Mouse (Mus musculus) MEL (cell line): ENCODE measurements around the gene Gm49486. TPM values are rescaled to one million over a fixed set of nuclear protein-coding genes. Genes with fewer than 3 reads are reported as not detected.

Experiments
- DNase-seq: peaks from one replicate; pipeline ENCODE4 v3.0.0; 2011; ENCODE audit warnings: low read depth, low spot score
- H3K27ac ChIP-seq: 2 replicates; pipeline ENCODE4 v1.5.1; 2012; ENCODE audit warnings: low read depth, mild to moderate bottlenecking, control low read depth, low read length, moderate library complexity; ENCODE audit not compliant: control insufficient read depth
- H3K27me3 ChIP-seq, 2 experiments: fragments of 150-350 bp in 1 of 2; sonication (generic) in 1 of 2; 2 replicates each; pipeline ENCODE4 v1.6.1; 2012; ENCODE audit warnings: low read length in 2 of 2, mild to moderate bottlenecking in 2 of 2, improper control_type of control experiment in 1 of 2, moderate library complexity in 1 of 2; ENCODE audit not compliant: insufficient read depth in 2 of 2, control insufficient read depth in 1 of 2
- H3K36me3 ChIP-seq, 2 experiments: 2 replicates each; pipeline ENCODE4 v1.6.1; 2012 to 2014; ENCODE audit warnings: low read length in 2 of 2, improper control_type of control experiment in 1 of 2, inconsistent platforms in 1 of 2, mild to moderate bottlenecking in 1 of 2; ENCODE audit not compliant: insufficient read depth in 2 of 2, control insufficient read depth in 1 of 2
- H3K4me1 ChIP-seq, 2 experiments: fragments of 150-350 bp in 1 of 2; sonication (generic) in 1 of 2; 2 replicates each; pipeline ENCODE4 v1.6.1; 2012; ENCODE audit warnings: low read length in 2 of 2, improper control_type of control experiment in 1 of 2, mild to moderate bottlenecking in 1 of 2; ENCODE audit not compliant: insufficient read depth in 2 of 2, control insufficient read depth in 1 of 2
- H3K4me3 ChIP-seq, 2 experiments: fragments of 150-350 bp in 1 of 2; sonication (generic) in 1 of 2; 2 replicates each; pipeline ENCODE4 v1.5.1; 2012; ENCODE audit warnings: low read depth in 2 of 2, low read length in 2 of 2, mild to moderate bottlenecking in 2 of 2, moderate library complexity in 2 of 2, control low read depth in 1 of 2, improper control_type of control experiment in 1 of 2; ENCODE audit not compliant: control insufficient read depth in 1 of 2, insufficient read depth in 1 of 2
- H3K79me2 ChIP-seq: 2 replicates; pipeline ENCODE4 v1.6.1; 2012; ENCODE audit warnings: mild to moderate bottlenecking, low read length, moderate library complexity; ENCODE audit not compliant: control insufficient read depth, poor library complexity, insufficient read depth
- H3K9ac ChIP-seq: 2 replicates; pipeline ENCODE4 v1.6.1; 2012; ENCODE audit warnings: low read depth, mild to moderate bottlenecking, control low read depth, low read length, moderate library complexity; ENCODE audit not compliant: control insufficient read depth, poor library complexity, severe bottlenecking
- H3K9me3 ChIP-seq: fragments of 150-350 bp; sonication (generic); replicated peaks from 2 replicates; pipeline ENCODE4 v1.6.1; 2012; ENCODE audit warnings: mild to moderate bottlenecking, low read length, improper control_type of control experiment, moderate library complexity; ENCODE audit not compliant: insufficient read depth
- CTCF ChIP-seq, 3 experiments: IDR thresholded peaks in 2 of 3; conservative IDR thresholded peaks in 1 of 3; 2 replicates each; pipeline ENCODE4 v1.5.1; 2011 to 2012; ENCODE audit warnings: low read length in 3 of 3, low read depth in 2 of 3, mild to moderate bottlenecking in 2 of 3, improper control_type of control experiment in 1 of 3, inconsistent platforms in 1 of 3, mixed read lengths in 1 of 3, moderate library complexity in 1 of 3; ENCODE audit not compliant: control insufficient read depth in 1 of 3, insufficient read depth in 1 of 3, poor library complexity in 1 of 3, severe bottlenecking in 1 of 3
- ETS1 ChIP-seq: IDR thresholded peaks from 2 replicates; pipeline ENCODE4 v1.6.1; 2012; ENCODE audit warnings: low read depth, mild to moderate bottlenecking, inconsistent platforms, low read length, improper control_type of control experiment, moderate library complexity
- GABPA ChIP-seq: IDR thresholded peaks from 2 replicates; pipeline ENCODE4 v1.6.1; 2012; ENCODE audit warnings: low read depth, mild to moderate bottlenecking, inconsistent platforms, low read length, improper control_type of control experiment, moderate library complexity
- GATA1 ChIP-seq: IDR thresholded peaks from 2 replicates; pipeline ENCODE4 v1.6.1; 2011; ENCODE audit warnings: low read depth, low read length, improper control_type of control experiment
- JUND ChIP-seq: IDR thresholded peaks from 2 replicates; pipeline ENCODE4 v1.6.1; 2011; ENCODE audit warnings: low read depth, mild to moderate bottlenecking, improper control_type of control experiment, low read length
- MAX ChIP-seq: IDR thresholded peaks from 2 replicates; pipeline ENCODE4 v1.6.1; 2011; ENCODE audit warnings: low read length, improper control_type of control experiment
- MEF2A ChIP-seq: IDR thresholded peaks from 2 replicates; pipeline ENCODE4 v1.6.1; 2014; ENCODE audit warnings: low read depth, mild to moderate bottlenecking, inconsistent platforms, low read length, improper control_type of control experiment; ENCODE audit not compliant: poor library complexity, insufficient replicate concordance, severe bottlenecking; ENCODE audit errors: extremely low read depth
- MXI1 ChIP-seq: IDR thresholded peaks from 2 replicates; pipeline ENCODE4 v1.6.1; 2011; ENCODE audit warnings: mild to moderate bottlenecking, low read depth, low read length, improper control_type of control experiment
- MYB ChIP-seq: IDR thresholded peaks from 2 replicates; pipeline ENCODE4 v1.6.1; 2011; ENCODE audit warnings: mild to moderate bottlenecking, low read depth, low read length, improper control_type of control experiment
- MYC ChIP-seq: IDR thresholded peaks from 2 replicates; pipeline ENCODE4 v1.6.1; 2011; ENCODE audit warnings: low read depth, mild to moderate bottlenecking, low read length, improper control_type of control experiment, moderate library complexity
- NELFE ChIP-seq: IDR thresholded peaks from 2 replicates; pipeline ENCODE4 v1.6.1; 2011; ENCODE audit warnings: low read depth, low read length, improper control_type of control experiment
- NRF1 ChIP-seq: IDR thresholded peaks from 2 replicates; pipeline ENCODE4 v1.6.1; 2014; ENCODE audit warnings: low read depth, mild to moderate bottlenecking, inconsistent platforms, low read length, improper control_type of control experiment, moderate library complexity; ENCODE audit not compliant: poor library complexity, insufficient read depth, severe bottlenecking
- POLR2A ChIP-seq, 2 experiments: IDR thresholded peaks; 2 replicates each; pipeline ENCODE4 v1.6.1; 2011 to 2012; ENCODE audit warnings: low read length in 2 of 2, mild to moderate bottlenecking in 2 of 2, control low read depth in 1 of 2, improper control_type of control experiment in 1 of 2, low read depth in 1 of 2, moderate library complexity in 1 of 2; ENCODE audit not compliant: control insufficient read depth in 1 of 2, insufficient read depth in 1 of 2, poor library complexity in 1 of 2
- POLR2AphosphoS2 ChIP-seq: IDR thresholded peaks from 2 replicates; pipeline ENCODE4 v1.6.1; 2011; ENCODE audit warnings: low read length, improper control_type of control experiment
- POLR2AphosphoS5 ChIP-seq: IDR thresholded peaks from 2 replicates; pipeline ENCODE4 v1.6.1; 2012; ENCODE audit warnings: low read depth, borderline replicate concordance, mild to moderate bottlenecking, inconsistent platforms, low read length, moderate library complexity, mixed read lengths
- RAD21 ChIP-seq: IDR thresholded peaks from 2 replicates; pipeline ENCODE4 v1.6.1; 2011; ENCODE audit warnings: mild to moderate bottlenecking, low read depth, low read length, improper control_type of control experiment
- TBP ChIP-seq: IDR thresholded peaks from 2 replicates; pipeline ENCODE4 v1.8.0; 2011; ENCODE audit warnings: low read depth, low read length, improper control_type of control experiment
- TCF12 ChIP-seq: IDR thresholded peaks from 2 replicates; pipeline ENCODE4 v1.6.1; 2014; ENCODE audit warnings: low read depth, mild to moderate bottlenecking, inconsistent platforms, low read length, improper control_type of control experiment, moderate library complexity
- UBTF ChIP-seq: IDR thresholded peaks from 2 replicates; pipeline ENCODE4 v1.6.1; 2012; ENCODE audit warnings: low read depth, mild to moderate bottlenecking, inconsistent platforms, low read length, improper control_type of control experiment, moderate library complexity, borderline replicate concordance; ENCODE audit not compliant: insufficient read depth
- USF2 ChIP-seq, 2 experiments: IDR thresholded peaks; 2 replicates each; pipeline ENCODE4 v1.6.1; 2011 to 2012; ENCODE audit warnings: improper control_type of control experiment in 2 of 2, low read length in 2 of 2, borderline replicate concordance in 1 of 2, inconsistent platforms in 1 of 2, low read depth in 1 of 2, mild to moderate bottlenecking in 1 of 2; ENCODE audit not compliant: insufficient read depth in 1 of 2
- ZC3H11A ChIP-seq: IDR thresholded peaks from 2 replicates; pipeline ENCODE4 v1.6.1; 2012; ENCODE audit warnings: low read depth, mild to moderate bottlenecking, inconsistent platforms, low read length, improper control_type of control experiment
- ZKSCAN1 ChIP-seq: IDR thresholded peaks from 2 replicates; pipeline ENCODE4 v1.6.1; 2012; ENCODE audit warnings: low read depth, mild to moderate bottlenecking, inconsistent platforms, low read length, improper control_type of control experiment, moderate library complexity
- ZMIZ1 ChIP-seq: IDR thresholded peaks from 2 replicates; pipeline ENCODE4 v1.6.1; 2012; ENCODE audit warnings: low read depth, mild to moderate bottlenecking, inconsistent platforms, low read length, improper control_type of control experiment, moderate library complexity
- polyA plus RNA-seq, 2 experiments: library from polyadenylated mRNA; stranded (reverse) in 1 of 2; unstranded in 1 of 2; fragments of >175 nt in 1 of 2; fragments of >200 nt in 1 of 2; gene quantifications; 2 replicates each; pipeline versions ENCODE4 v1.2.1 to v1.2.4; 2012; ENCODE audit warnings: low replicate concordance in 2 of 2, low read depth in 1 of 2; ENCODE audit not compliant: insufficient read length in 2 of 2, insufficient read depth in 1 of 2, missing spikeins in 1 of 2
- total RNA-seq: library from RNA; depleted of rRNA; stranded (reverse); fragments of 300-350 nt; gene quantifications from 2 replicates; pipeline ENCODE4 v1.2.3, GENCODE M21; 2012

Gm49486 gene
- total and polyA plus RNA-seq, 3 experiments, result 0.12 to 0.46 TPM; not detected in 1

GRCm38 (mm10) chr15:79191426-79191825, 37.8 kb upstream of the Gm49486 start:
- no peak overlapping the region for H3K27ac ChIP-seq
- peaks cover 8 to 14% of the 10 kb centered on the region in 2 experiments for H3K4me1 ChIP-seq
- peak; percentile 32 for DNase-seq
- TF ChIP-seq CTCF (IDR thresholded peaks at IDR 0.05 in 2 of 3, conservative IDR thresholded peaks at IDR 0.05 in 1 of 3; ENCODE audit: control insufficient read depth in 1 of 3, insufficient read depth in 1 of 3, low read depth in 2 of 3, low read length in 3 of 3, poor library complexity in 1 of 3, severe bottlenecking in 1 of 3), result peak; percentile 28 to 36 (median 28); a peak in 5 of 6 replicates
- TF ChIP-seq POLR2AphosphoS5, result no peak
- TF ChIP-seq ETS1, result no peak
- TF ChIP-seq, all 39 proteins: peak for 1
- H3K79me2 ChIP-seq, result no peaks in the 10 kb centered on the region
- H3K9ac ChIP-seq, result no peak overlapping the region
- no peak overlapping the region for H3K4me3 ChIP-seq
- H3K27me3 ChIP-seq, result no peaks in the 10 kb centered on the region; a peak in 1 of 4 replicates
- H3K36me3 ChIP-seq, result peaks cover 0 to 11% of the 10 kb centered on the region in 2 experiments; a peak in 2 of 4 replicates
- H3K9me3 ChIP-seq, result no peaks in the 10 kb centered on the region

GRCm38 (mm10) chr15:79192450-79192849, 36.7 kb upstream of the Gm49486 start:
- peaks cover 0 to 11% of the 10 kb centered on the region in 2 experiments; a peak in 2 of 4 replicates for H3K36me3 ChIP-seq
- H3K9ac ChIP-seq, result no peak overlapping the region
- no peak overlapping the region for H3K27ac ChIP-seq
- DNase-seq, result no peak
- no peaks in the 10 kb centered on the region; a peak in 1 of 4 replicates for H3K27me3 ChIP-seq
- no peaks in the 10 kb centered on the region for H3K9me3 ChIP-seq
- H3K79me2 ChIP-seq, result no peaks in the 10 kb centered on the region
- no peak for TF ChIP-seq ZKSCAN1
- TF ChIP-seq RAD21, result no peak
- no peak for TF ChIP-seq TCF12
- no peak for TF ChIP-seq NRF1
- TF ChIP-seq POLR2AphosphoS2, result no peak
- no peak for TF ChIP-seq GATA1
- TF ChIP-seq ZMIZ1, result no peak
- no peak for TF ChIP-seq MYC
- no peak for TF ChIP-seq TBP
- TF ChIP-seq MEF2A, result no peak
- no peak overlapping the region for H3K4me3 ChIP-seq
- H3K4me1 ChIP-seq, result peaks cover 8 to 14% of the 10 kb centered on the region in 2 experiments

GRCm38 (mm10) chr15:79192885-79193845, 36.0 kb upstream of the Gm49486 start:
- H3K4me1 ChIP-seq, result peaks cover 8 to 14% of the 10 kb centered on the region in 2 experiments
- no peaks in the 10 kb centered on the region for H3K9me3 ChIP-seq
- peak overlapping the region; percentile 75 for H3K27ac ChIP-seq
- H3K9ac ChIP-seq, result peak overlapping the region; percentile 65
- H3K4me3 ChIP-seq, result peak overlapping the region; percentile 36 to 41
- H3K36me3 ChIP-seq, result peaks cover 0 to 11% of the 10 kb centered on the region in 2 experiments; a peak in 2 of 4 replicates
- DNase-seq, result peak; percentile 92
- no peaks in the 10 kb centered on the region for H3K79me2 ChIP-seq
- H3K27me3 ChIP-seq, result no peaks in the 10 kb centered on the region; a peak in 1 of 4 replicates
- TF ChIP-seq NELFE (peak; percentile 38; the same call in 1 of the 2 replicates), MYB (no peak), GATA1 (no peak), UBTF (no peak), ZC3H11A (no peak), USF2 (IDR thresholded peaks at IDR 0.05; ENCODE audit: borderline replicate concordance in 1 of 2, insufficient read depth in 1 of 2, low read depth in 1 of 2, low read length in 2 of 2) (no peak), GABPA (no peak), TCF12 (peak; percentile 47), POLR2AphosphoS5 (no peak), MXI1 (no peak), JUND (peak; percentile 84; the same call in 1 of the 2 replicates), POLR2AphosphoS2 (no peak), ZMIZ1 (no peak), MAX (no peak), POLR2A (IDR thresholded peaks at IDR 0.05; ENCODE audit: control insufficient read depth in 1 of 2, insufficient read depth in 1 of 2, low read depth in 1 of 2, low read length in 2 of 2, poor library complexity in 1 of 2) (peak in 1 of 2 experiments; percentile 30; a peak in 1 of 4 replicates), TBP (0 out of 2 replicates have a peak, but pooled peaks have one; percentile 52)
